Mouse (Mus musculus): ENCODE data around the gene Dusp11.
"Not testable (repeated sequence)": the region's sequence is repeated elsewhere in the genome, so short reads cannot be mapped to it uniquely, and the experiment has no call there.

Dusp11 gene

DNA sequence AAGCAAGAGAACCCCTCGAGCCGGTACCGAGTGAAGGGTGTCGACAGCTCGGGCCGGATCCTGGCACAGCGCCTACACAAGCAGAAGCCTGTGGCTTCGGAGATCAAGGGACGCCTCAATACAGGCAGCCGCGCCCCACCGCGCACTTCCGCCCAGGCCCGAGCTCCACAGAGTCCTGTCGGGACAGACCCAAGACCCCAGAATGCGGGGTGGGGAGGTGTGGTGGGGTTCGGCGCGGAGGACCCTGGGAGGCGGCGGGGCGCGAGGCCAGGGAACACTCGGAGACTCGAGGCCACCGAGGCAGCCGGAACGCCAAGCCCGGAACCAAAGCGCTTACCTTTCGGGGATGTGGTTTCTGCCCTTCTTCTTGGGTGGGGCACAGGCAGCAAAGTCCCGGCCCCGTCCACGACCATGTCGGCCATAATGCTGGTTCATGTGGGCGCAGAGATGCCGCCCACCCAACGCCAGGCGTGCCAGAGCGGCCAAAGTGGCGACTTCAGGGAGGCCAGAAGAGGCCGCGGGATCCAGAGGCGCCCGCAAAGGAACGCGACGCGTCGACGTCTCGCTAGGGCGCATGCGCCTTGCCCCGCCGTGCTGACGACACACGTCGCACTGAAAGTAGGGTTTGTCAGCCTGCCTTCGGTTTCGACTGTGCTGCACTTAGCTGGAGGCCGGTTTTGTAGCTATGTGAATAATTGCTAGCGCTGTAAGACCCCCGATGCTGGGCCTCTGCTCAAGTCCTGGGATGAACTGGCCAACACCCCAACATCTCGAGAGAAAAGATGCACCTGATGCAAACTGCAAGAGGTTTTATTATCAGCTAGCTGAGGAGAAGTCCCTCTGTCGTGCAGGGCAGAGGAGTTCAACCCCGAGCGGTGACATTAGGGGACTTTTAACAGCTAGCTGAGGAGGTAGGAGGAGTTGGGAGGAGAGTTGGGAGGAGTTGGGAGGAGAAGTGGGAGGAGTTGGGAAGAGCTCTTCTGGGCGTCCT lies at the start of gene Dusp11:
Gene Dusp11, minus strand, starts transcription at position 567 of the 991 bp plus-strand sequence.
- peak; percentile 95 for DNase-seq (ENCODE audit: low read depth, low spot score)

DNA sequence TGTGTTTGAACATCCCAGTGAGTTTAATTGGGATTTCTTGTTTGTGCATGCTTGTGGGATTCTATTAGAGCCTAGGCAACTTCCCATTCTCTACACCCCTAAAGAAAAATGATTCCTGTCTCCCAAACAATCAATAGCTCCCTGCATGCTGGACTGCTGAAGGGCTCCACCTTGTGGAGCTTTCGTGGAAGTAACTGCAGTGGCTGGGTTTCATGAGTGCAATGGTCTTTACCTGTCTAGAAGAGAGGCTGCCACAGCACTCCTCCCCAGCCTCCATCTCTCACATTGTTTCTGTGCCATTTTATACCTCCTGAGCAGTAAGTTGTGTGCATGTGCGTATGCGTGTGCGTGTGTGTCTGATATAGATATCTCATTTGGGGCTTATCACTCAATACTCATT lies 48.5 kb upstream of the Dusp11 start:
- peak; percentile 50 for DNase-seq (ENCODE audit: low read depth, low spot score)

DNA sequence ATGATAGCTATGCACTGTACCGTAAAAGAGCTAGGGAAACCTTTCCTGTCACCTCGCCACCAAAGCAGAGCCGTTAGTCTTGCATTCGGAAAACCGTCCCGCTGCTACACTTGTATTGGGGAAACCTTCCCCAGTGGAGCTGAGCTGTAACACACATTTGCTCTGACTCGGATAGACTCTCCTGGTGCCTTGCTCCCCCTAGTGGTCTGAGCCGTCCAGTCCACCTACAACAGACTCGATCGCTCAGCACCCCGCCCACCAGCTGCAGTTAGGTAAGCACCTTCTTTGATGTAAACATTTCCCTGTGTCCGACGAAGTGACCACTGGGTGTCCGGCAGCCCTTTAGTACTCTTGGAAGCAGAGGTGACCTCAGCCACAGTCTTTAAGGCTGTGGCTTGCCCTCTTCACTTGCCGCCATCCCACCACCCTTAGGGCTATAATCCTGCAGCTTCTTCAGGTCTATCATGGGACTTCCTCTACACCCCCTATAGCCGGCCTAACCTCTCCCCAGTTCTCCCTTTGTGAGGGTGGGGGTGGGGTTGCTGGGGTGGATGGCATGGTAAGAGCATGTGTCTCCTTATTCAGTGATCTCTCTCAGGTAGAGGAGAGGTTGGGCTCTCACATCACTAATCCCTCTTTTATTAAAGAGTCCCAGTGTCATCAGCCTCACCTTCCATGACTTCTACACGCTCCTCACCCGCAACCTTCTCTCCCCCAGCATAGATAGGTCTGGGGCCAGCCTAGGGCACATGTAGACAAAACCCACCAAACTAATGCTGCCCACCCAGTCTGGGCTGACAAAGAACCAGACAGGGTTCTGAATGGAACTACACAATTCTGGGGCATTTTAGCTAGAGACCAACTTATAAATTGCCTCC lies 43.0 kb upstream of the Dusp11 start:
- peak; percentile 83 for DNase-seq (ENCODE audit: low read depth, low spot score)

DNA sequence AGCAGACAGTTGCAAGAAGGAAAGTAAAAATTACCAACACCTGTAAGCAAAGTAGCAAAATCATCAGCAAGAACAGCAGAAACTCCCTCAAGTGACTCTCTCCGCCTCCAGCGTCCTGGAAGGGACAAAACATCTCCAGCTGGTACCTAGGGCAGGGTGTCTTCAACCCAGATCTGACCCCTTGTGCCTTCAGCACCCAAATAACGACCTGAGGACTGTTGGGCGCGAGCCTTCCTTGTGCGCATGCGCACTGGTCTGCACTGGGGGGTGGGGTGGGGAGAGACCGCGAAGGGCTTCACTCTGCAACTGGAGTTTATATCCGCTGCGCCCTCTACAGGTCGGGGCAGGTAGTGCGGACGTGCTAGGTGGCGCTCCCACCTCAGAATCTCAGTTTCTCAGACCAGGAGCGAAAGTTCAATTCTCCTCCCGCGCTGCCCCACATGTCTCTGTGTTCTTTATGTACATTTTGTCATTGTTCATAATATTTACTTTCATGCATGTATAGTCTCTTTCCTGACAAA lies 42.0 kb upstream of the Dusp11 start:
- peak; percentile 42 for DNase-seq (ENCODE audit: low read depth, low spot score)

DNA sequence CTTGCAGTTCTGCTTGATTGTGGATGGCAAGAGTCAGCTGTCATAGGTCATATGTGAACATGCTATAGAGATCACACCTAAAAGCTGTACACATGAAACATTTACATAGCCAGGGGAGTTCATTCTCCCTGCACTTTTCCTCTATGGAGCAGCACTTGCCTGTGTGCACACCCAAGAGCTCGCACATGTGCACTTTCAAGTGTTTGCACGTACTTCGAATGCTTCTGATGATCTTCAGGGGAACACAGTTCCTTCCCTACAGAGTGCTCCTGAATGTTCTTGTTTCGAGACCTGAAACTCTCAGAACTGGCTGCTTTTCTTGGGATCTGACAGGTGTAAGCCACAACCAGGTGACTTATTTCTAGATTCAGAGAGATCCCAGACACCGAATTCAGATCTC lies 29.3 kb upstream of the Dusp11 start:
- DNase-seq (ENCODE audit: low read depth, low spot score) = not testable (repeated sequence)

DNA sequence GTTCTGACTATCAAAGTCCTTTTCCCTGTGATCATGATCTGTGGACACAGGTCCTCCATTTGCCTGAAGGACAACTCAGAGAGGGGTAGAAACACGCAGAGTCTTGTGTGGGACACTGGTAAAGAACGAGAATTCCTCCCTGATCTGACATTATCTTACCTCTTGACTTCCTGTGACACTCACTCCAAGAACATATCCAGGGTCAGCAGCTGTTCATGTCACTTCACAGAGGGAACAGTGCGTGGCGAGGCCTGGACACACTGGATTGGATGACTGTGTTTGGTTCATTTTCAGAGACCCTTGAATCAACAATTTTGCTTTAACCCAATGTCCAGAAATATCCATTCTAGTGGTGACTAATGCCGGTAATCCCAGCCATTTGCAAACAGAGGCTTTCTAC lies 28.1 kb upstream of the Dusp11 start:
- not testable (repeated sequence) for DNase-seq (ENCODE audit: low read depth, low spot score)

DNA sequence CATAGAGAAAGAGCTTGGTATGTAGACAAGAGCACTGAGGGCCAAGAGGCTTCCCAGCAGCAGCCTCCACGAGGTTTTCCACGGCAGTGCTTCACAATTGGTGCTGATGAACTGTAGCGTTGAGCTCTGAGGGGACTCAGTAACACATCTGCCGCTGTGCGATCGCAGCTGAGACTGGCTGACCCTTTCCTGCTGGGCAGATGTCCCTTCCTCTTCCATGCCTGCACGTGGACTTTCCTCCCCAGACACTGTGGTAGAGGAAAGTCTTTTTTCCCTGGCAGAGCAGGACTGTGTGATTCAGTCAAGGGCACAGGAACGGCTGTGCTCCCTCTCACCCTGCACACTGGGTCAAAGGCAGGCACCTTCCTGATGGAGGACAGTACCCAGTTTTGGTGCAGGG lies 22.9 kb upstream of the Dusp11 start:
- no peak for DNase-seq (ENCODE audit: low read depth, low spot score)

DNA sequence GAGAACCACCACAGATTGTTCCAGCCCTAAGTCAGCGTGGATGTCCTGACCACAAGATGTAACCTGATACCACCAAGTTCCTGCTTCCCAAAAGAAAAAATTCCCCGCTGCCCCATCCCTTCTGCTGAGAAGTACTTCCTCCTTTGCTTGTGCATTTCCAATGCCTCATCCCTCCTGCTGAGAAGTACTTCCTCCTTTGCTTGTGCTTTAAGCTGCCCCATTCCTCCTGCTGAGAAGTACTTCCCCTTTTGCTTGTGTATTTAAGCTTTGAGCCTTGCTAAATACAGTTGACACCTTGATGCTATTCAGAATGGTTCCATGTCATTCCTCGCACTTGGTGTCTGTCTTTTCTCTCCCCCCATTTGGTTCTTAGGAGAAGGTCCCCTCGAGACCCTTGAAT lies 17.3 kb upstream of the Dusp11 start:
- not testable (repeated sequence) for DNase-seq (ENCODE audit: low read depth, low spot score)

DNA sequence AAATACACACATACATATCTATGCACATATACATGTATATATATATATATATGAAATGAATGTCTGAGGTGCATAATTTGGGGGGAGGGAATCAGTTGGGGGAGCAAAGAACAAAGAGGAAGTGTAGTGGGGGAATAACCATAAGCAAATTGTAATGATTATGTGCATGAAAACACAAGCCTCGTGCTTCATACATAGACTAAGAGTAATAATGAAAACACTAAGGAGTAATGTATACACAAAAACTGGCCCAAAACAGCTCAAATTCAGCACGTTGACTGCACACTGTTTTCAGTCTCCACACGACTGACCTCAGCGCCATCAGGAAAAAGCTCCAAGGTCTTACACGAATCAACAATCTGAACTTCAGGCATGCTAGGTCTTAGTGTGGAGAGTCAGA lies 14.8 kb upstream of the Dusp11 start:
- DNase-seq (ENCODE audit: low read depth, low spot score) = no peak

DNA sequence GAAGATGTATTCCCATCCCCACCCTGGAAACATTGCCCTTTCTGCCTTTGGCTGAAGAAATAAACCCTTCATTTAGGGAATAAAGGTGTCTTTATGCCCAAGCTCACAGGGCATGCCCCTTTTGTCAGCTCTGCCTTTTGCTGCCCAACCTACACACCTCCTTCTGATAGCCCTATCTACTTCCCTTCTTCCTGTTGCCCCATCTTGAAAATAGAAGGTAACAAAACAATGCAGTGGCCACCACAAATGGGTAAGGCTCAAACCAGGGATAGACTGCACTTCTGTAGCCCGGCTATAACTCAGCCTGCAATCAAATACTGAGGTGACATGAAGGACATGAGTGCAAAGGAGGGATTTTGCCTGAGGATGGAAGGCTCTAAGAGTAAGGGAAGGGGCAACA lies 14.3 kb upstream of the Dusp11 start:
- no peak for DNase-seq (ENCODE audit: low read depth, low spot score)

DNA sequence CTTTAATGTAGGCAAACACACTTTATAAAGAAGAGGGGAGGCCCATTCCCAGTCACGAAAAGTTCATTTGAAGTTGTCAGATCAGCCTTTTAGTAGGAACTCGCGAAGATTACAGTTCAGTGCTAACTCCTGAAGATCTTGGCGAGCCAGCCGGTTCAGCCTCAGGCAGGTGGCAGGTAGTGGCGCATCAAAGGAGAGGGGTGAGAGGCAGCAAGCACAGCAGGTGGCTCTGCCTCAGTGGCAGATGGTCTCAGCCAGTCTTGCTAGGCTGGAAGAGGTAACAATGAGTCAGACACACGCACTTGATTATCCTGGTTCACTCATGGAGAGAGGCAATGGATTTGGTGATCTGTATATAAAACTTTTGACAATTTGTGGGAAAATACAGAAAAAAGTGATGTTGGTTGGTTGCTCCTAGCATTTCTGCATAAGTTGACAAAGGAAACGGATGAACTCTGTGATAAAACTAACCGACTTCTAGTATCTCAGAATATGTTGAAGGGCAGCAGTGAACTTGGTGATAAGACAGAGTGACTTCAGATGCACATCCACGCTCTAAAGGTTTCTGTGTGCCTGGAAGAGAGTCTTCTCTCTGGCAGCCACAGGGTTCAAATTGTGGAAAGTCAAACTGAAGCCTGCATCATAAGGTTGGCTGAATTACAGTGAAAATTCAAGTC lies 13.6 kb upstream of the Dusp11 start:
- no peak for DNase-seq (ENCODE audit: low read depth, low spot score)

DNA sequence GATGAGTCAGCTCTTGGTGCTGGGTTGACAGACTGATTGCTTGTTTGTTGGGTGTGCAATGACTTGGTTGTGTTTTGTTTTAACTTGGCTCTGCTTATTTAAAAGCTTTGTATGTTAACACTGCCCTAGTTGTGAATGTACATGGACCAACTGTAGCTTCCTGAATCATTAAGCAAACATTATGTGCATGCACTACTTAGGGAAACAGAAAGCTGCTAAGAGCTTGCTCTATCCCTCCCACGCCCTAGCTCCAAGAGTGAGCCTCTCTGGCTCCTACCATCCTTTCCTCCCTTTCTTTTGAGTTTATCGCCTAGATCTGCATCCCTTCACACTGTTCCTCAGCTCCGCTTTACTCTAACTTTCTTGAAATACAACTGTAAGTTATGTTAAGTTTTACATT lies 11.9 kb upstream of the Dusp11 start:
- DNase-seq (ENCODE audit: low read depth, low spot score) = no peak

DNA sequence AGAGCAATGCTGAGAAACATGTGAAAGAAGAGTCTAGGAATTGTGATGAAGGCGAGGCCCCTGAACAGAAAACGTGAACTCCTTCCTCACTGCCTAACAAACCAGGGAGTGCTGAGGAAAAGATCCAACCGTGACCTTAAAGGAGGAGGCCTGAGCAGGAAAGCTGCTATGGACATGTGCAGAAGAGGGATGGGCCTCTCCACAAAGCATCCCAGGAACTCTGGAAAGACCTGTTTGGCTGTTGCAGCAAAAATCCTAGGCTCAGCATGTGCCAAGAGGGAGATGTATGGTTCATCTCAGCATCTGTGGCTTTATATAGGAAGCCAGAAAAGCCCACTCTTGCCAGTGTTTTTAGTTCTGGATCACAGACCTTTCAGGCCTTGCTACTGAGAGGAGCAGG lies 11.2 kb upstream of the Dusp11 start:
- DNase-seq (ENCODE audit: low read depth, low spot score) = no peak

DNA sequence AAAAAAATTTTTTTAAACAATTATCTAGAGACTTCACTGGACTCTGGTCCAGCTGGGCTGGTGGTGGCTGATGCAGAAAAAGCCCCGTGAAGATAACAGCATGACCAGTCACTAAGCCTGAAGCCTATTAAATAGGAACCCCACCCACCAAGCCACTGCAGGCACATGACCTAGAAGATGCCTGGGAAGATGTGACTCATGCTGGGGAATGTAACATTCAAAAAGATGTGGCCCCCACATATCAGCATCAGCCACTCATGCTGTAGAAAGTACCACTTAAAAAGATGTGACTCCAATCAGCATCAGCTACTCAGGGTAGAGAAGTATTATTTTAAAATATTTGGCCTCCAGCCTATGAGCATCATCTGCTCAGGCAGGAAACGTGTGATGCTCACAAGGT lies 8.4 kb upstream of the Dusp11 start:
- DNase-seq (ENCODE audit: low read depth, low spot score) = no peak

DNA sequence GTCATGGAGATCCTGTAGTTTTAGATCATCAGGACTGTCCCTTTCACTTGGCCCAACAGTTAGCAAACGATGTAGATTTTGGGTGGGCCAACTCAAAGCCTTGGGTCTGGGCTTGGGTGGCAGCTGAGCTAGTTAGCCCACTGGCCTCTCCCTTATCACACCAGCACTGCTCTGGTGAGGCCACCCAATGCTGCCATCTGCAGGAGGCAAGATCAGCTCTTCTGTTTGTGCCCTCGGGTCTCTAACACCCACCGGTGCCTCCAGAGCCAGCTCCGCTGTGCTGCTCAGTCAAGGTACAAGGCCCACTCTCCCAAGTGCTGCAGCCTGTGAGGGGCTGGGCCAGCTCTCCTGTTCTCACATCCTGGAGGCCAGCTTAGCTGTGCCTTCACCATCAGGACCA lies 5.2 kb upstream of the Dusp11 start:
- DNase-seq (ENCODE audit: low read depth, low spot score) = peak; percentile 45

DNA sequence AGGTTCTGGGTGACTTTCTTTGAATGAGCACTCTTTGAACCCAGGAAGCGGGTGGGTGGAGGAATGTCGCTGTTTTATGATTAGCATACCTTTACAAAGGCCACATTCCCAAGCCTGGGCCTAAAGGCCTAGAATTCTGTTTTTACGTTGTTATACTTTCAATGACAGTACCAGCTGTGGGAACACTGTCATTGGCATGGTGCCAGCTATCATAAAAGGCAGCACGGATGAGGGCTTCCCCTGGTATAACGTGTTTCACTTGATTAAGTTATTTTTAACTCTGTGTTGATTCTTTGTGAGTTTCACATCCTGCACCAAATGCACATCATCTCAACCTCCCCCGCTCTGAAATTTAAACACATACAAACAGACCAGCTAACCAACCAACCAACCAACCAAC lies 4.6 kb upstream of the Dusp11 start:
- DNase-seq (ENCODE audit: low read depth, low spot score) = peak; percentile 81

DNA sequence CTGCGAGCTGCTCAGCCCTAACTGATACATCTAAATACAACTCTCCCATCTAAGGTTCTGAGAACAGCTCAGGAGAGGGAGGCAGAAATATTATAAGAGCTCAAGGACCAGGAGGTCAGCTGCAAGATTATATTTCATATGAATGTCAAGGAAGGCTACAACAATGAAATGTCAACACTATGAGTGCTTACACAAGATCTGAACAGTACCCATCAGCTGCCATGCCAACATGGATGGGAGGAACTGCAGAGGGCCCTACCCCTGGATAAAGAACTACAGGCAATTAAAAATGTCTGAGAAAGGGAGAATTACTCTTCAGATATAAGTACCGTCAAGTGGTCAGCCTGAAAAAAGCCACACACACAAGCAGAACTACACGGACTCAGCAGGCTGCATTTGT lies 3.9 kb downstream of the Dusp11 start:
- no peak for DNase-seq (ENCODE audit: low read depth, low spot score)

DNA sequence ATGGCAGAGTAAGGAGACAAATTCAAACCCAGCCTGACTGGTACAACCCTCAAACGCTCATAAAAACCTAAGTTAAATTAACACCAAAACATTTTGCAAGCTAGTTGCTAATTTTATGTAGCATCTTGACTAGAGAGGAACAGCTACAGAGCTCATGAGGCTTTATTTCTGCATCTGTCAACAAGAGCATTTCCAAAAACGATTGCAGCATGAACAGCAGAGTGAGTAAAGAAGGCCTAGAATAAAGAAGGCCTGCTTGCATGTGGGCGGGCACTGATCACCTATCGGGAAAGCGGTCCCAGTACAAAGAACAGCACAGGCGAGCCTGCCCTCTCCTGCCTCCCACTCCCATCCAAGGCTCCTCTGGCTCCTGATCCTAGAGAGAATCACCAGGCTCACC lies 12.9 kb downstream of the Dusp11 start:
- no peak for DNase-seq (ENCODE audit: low read depth, low spot score)

DNA sequence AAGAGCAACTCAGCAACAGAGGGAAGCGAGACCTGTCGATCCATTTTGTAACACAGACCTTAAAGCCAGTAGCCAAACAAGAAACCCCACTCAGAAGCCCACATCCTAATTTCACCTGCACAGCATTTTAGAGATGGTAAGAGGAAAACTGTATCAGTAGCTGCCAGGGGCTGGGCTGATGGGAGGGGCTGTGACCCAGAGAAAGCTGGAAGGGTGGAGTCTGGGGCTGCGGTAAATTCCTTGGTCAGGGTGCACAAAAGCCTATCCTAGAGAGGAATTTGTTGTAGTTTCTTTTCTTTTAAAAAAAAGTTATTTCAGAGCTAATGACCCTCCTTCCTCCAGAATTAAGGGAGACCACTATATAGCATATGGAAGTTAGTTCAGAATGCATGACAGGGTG lies 19.0 kb downstream of the Dusp11 start:
- DNase-seq (ENCODE audit: low read depth, low spot score) = no peak

DNA sequence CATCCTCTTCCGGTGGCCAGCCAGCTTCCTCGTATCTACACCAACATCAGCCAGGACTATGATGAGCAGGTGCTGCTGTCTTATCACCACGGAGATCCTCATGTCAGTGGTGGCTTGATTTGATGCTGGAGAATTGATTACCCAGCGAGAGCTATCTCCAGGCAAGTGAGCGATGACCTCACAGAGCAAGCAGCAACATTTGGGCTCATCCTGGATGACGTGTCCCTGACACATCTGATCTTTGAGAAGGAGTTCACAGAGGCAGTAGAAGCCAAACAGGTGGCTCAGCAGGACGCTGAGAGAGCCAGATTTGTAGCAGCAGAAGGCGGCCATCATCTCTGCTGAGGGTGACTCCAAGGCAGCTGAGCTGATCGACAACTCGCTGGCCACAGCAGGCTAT lies 22.8 kb downstream of the Dusp11 start:
- peak; percentile 16 for DNase-seq (ENCODE audit: low read depth, low spot score)
